Mouse (Mus musculus): Measurements from ENCODE around the gene Stard5. TPM values are rescaled to one million over a fixed set of nuclear protein-coding genes. Genes with fewer than 3 reads are reported as not detected.

Gene Stard5
- polyA plus RNA-seq, 1 experiment from 2014 or later: 45.9 TPM

DNA sequence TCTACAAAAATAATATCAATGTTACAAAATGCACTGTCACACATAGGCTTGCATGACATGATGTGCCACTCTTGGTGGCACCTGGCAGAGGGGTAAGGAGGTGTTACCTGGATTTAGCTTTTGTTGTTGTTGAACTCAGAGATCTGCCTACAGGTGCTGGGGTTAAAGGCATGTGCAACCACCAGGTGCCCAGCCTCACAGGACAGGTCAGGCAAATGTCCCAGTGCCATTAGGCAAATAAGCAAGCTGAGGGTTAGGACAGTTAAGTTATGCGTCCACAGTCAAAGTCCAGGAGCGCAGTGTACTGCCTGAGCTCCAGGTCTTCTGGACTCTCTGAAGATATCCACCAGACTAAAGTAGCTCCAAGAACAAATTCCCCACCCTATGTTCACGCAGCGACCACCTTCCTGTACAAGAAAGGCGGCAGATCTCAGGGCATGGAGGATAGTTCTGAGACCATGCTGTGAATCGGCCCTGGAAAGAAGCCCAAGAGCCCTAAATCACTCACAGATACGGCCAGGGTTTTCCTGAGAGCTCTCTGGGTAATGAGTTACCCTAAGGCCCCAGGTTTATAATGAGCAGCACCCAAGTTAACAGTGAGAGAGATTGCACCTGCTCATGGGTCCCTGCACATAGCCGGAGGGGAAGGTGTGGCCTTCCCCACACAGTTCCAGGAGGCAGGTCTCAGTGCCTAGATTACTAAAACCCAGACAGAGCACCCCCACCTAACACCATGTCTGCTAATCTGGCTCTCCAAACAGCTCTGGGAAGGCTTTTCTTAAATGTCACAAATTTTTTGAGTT lies 6.2 kb downstream of the Stard5 start:
- no peaks in the 10 kb centered on the region for H3K27me3 ChIP-seq (ENCODE audit: insufficient read depth, low read length)
- H3K4me3 ChIP-seq (replicated peaks; ENCODE audit: low read depth, low read length): no peak overlapping the region
- peak overlapping the region; percentile 40; the same call in 1 of the 2 replicates for H3K27ac ChIP-seq
- no peak for TF ChIP-seq CTCF (IDR thresholded peaks at IDR 0.05; ENCODE audit: low read depth)
- DNase-seq (ENCODE audit: low spot score): no peak
- H3K36me3 ChIP-seq (ENCODE audit: insufficient read depth, low read length): peaks cover 20% of the 10 kb centered on the region
- peaks cover 5% of the 10 kb centered on the region; the same call in 1 of the 2 replicates for H3K4me1 ChIP-seq (replicated peaks; ENCODE audit: insufficient read depth, low read length)
- WGBS: 70% methylated on average over 8 of the region's 8 CpGs
- ATAC-seq (replicated peaks; ENCODE audit: low FRiP score, low read depth): peak; percentile 78
- H3K4me2 ChIP-seq (ENCODE audit: low read length): no peak overlapping the region
- H3K9ac ChIP-seq (ENCODE audit: low read depth, low read length): no peak overlapping the region
- no peaks in the 10 kb centered on the region for H3K9me3 ChIP-seq (replicated peaks; ENCODE audit: low read length)

DNA sequence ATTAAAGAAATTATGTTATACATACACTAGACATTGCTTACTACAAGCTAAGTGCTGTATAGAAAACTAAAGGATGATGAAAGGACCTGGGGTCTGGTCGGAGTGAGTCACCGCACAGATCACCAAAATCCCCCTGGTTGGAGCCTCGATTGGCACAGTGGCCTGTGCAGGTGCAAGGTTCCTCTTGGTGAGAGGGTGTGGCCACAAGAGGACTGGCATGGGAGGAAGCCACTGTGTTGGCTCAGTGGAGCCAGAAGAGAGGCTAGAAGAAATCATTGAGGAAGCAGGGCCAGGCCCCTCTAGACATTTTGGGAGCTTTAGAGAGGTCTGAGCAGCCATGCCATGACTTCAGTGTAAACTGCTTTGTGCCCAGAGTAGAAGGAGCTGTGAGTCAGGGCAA lies 7.3 kb downstream of the Stard5 start:
- ATAC-seq (replicated peaks; ENCODE audit: low FRiP score, low read depth): no peak
- Histone ChIP-seq H3K9me3 (replicated peaks; ENCODE audit: low read length) (no peaks in the 10 kb centered on the region), H3K4me2 (ENCODE audit: low read length) (no peak overlapping the region), H3K27ac (no peak overlapping the region), H3K36me3 (ENCODE audit: insufficient read depth, low read length) (peaks cover 24% of the 10 kb centered on the region), H3K4me1 (replicated peaks; ENCODE audit: insufficient read depth, low read length) (no peaks in the 10 kb centered on the region), H3K9ac (ENCODE audit: low read depth, low read length) (no peak overlapping the region), H3K4me3 (replicated peaks; ENCODE audit: low read depth, low read length) (no peak overlapping the region), H3K27me3 (ENCODE audit: insufficient read depth, low read length) (no peaks in the 10 kb centered on the region)
- WGBS: 77% methylated on average over 3 of the region's 3 CpGs
- DNase-seq (ENCODE audit: low spot score): no peak
- no peak for TF ChIP-seq CTCF (IDR thresholded peaks at IDR 0.05; ENCODE audit: low read depth)

- no peak overlapping the region for H3K27ac ChIP-seq
- no peaks in the 10 kb centered on the region for H3K4me1 ChIP-seq (replicated peaks; ENCODE audit: insufficient read depth, low read length)
- H3K4me2 ChIP-seq (ENCODE audit: low read length): no peak overlapping the region
- no peak for ATAC-seq (replicated peaks; ENCODE audit: low FRiP score, low read depth)
- H3K4me3 ChIP-seq (replicated peaks; ENCODE audit: low read depth, low read length): no peak overlapping the region
- no peak overlapping the region for H3K9ac ChIP-seq (ENCODE audit: low read depth, low read length)
- peaks cover 24% of the 10 kb centered on the region for H3K36me3 ChIP-seq (ENCODE audit: insufficient read depth, low read length)
- no peaks in the 10 kb centered on the region for H3K9me3 ChIP-seq (replicated peaks; ENCODE audit: low read length)
- no peak for TF ChIP-seq CTCF (IDR thresholded peaks at IDR 0.05; ENCODE audit: low read depth)
- 92% methylated on average over 5 of the region's 5 CpGs for WGBS
- no peaks in the 10 kb centered on the region for H3K27me3 ChIP-seq (ENCODE audit: insufficient read depth, low read length)
- no peak for DNase-seq (ENCODE audit: low spot score)
Observed at GRCm38 (mm10) chr7:83640581-83640980, 8.8 kb downstream of the Stard5 start.

DNA sequence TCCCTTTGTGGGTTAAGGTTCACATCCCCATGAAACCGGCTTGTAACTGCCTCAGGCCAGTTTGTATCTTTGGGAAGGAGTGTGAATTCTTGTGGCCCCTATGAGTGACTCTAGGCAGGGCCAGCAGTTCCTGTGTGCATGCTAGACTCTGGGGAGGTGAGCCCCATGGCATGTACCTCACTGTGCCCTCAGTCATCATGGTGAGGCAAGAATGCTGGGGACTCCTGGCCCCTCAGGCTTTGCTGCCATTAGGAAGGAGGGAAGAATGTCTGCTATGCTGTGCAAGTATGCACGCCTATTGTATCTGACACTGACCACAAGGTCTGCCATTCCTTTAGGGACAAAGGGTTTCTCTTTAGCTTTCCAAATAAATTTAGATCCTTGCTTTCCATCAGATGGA lies 9.4 kb downstream of the Stard5 start:
- no peak for TF ChIP-seq CTCF (IDR thresholded peaks at IDR 0.05; ENCODE audit: low read depth)
- H3K9me3 ChIP-seq (replicated peaks; ENCODE audit: low read length): no peaks in the 10 kb centered on the region
- DNase-seq (ENCODE audit: low spot score): no peak
- no peak overlapping the region for H3K27ac ChIP-seq
- no peaks in the 10 kb centered on the region for H3K4me1 ChIP-seq (replicated peaks; ENCODE audit: insufficient read depth, low read length)
- 73% methylated on average over 2 of the region's 2 CpGs for WGBS
- ATAC-seq (replicated peaks; ENCODE audit: low FRiP score, low read depth): no peak
- no peaks in the 10 kb centered on the region for H3K27me3 ChIP-seq (ENCODE audit: insufficient read depth, low read length)
- no peak overlapping the region for H3K4me2 ChIP-seq (ENCODE audit: low read length)
- peaks cover 24% of the 10 kb centered on the region for H3K36me3 ChIP-seq (ENCODE audit: insufficient read depth, low read length)
- H3K9ac ChIP-seq (ENCODE audit: low read depth, low read length): no peak overlapping the region
- H3K4me3 ChIP-seq (replicated peaks; ENCODE audit: low read depth, low read length): no peak overlapping the region

GRCm38 (mm10) chr7:83643581-83643980 lies 11.8 kb downstream of the Stard5 start:
- no peak for ATAC-seq (replicated peaks; ENCODE audit: low FRiP score, low read depth)

DNA sequence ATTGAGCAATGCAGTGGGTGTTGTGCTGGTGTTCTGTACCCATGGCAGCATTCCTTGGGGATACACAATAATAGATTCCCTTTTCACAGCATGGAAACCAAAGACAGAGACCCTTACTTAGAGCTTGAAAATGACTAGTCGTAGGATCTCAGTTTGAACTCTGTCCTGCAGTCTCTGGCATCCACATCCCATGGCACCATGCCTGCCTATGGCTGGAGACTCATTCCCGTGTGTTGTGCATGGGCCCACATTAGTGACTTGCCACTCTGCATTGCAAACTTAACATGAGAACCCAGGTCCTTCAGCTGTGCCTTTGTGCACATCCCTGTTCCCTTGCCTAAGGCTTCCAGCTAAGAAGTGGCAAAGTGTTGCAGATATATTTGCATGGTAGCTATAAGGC lies 13.0 kb downstream of the Stard5 start:
- ATAC-seq (replicated peaks; ENCODE audit: low FRiP score, low read depth): no peak
- no peak overlapping the region for H3K4me2 ChIP-seq (ENCODE audit: low read length)
- no peaks in the 10 kb centered on the region for H3K4me1 ChIP-seq (replicated peaks; ENCODE audit: insufficient read depth, low read length)
- no peak overlapping the region for H3K27ac ChIP-seq
- peaks cover 11% of the 10 kb centered on the region; the same call in 1 of the 2 replicates for H3K36me3 ChIP-seq (ENCODE audit: insufficient read depth, low read length)
- H3K9me3 ChIP-seq (replicated peaks; ENCODE audit: low read length): no peaks in the 10 kb centered on the region
- H3K4me3 ChIP-seq (replicated peaks; ENCODE audit: low read depth, low read length): no peak overlapping the region
- DNase-seq (ENCODE audit: low spot score): no peak
- 89% methylated on average over 2 of the region's 2 CpGs for WGBS
- no peaks in the 10 kb centered on the region for H3K27me3 ChIP-seq (ENCODE audit: insufficient read depth, low read length)
- no peak for TF ChIP-seq CTCF (IDR thresholded peaks at IDR 0.05; ENCODE audit: low read depth)
- H3K9ac ChIP-seq (ENCODE audit: low read depth, low read length): no peak overlapping the region

More at GRCm38 (mm10) chr7:83643581-83643980, 11.8 kb downstream of the Stard5 start:
- H3K4me1 ChIP-seq (replicated peaks; ENCODE audit: insufficient read depth, low read length): no peaks in the 10 kb centered on the region
- H3K27me3 ChIP-seq (ENCODE audit: insufficient read depth, low read length): no peaks in the 10 kb centered on the region
- H3K9me3 ChIP-seq (replicated peaks; ENCODE audit: low read length): no peaks in the 10 kb centered on the region
- H3K36me3 ChIP-seq (ENCODE audit: insufficient read depth, low read length): peaks cover 20% of the 10 kb centered on the region
- 74% methylated on average over 6 of the region's 6 CpGs for WGBS
- TF ChIP-seq CTCF (IDR thresholded peaks at IDR 0.05; ENCODE audit: low read depth): no peak
- no peak for DNase-seq (ENCODE audit: low spot score)
- no peak overlapping the region for H3K4me3 ChIP-seq (replicated peaks; ENCODE audit: low read depth, low read length)
- H3K9ac ChIP-seq (ENCODE audit: low read depth, low read length): no peak overlapping the region
- H3K4me2 ChIP-seq (ENCODE audit: low read length): no peak overlapping the region
- H3K27ac ChIP-seq: no peak overlapping the region
